Mouse (Mus musculus): ENCODE measurements around the gene Slc38a5.

Gene Slc38a5

GRCm38 (mm10) chrX:8314905-8315304 is 44.0 kb downstream of the Slc38a5 start:
- DNase-seq = peak; percentile 16

- no peak for DNase-seq
Measured at GRCm38 (mm10) chrX:8327124-8327523, 56.2 kb downstream of the Slc38a5 start, which contains the start of gene Ssxb10. Gene Ssxb10, plus strand, starts transcription at chrX:8327424.

Data from right cerebral cortex, adult 18-20 months (tissue).